Mouse (Mus musculus) brain, embryonic 14.5 days (tissue): ENCODE data around the gene Zfp563.

ENCODE experiments used
- CTCF ChIP-seq: fragments of 200-500 bp; IDR thresholded peaks from 2 replicates; pipeline ENCODE4 v1.5.1; 2012; ENCODE audit warnings: inconsistent platforms, mild to moderate bottlenecking, moderate library complexity, borderline replicate concordance; ENCODE audit not compliant: insufficient read depth, insufficient read length; ENCODE audit errors: extremely low read depth
- POLR2A ChIP-seq: fragments of 200-500 bp; IDR thresholded peaks from 2 replicates; pipeline ENCODE4 v1.6.1; 2012; ENCODE audit warnings: mild to moderate bottlenecking, inconsistent platforms, borderline replicate concordance; ENCODE audit not compliant: poor library complexity, insufficient read depth, insufficient read length, severe bottlenecking; ENCODE audit errors: extremely low read depth

DNA sequence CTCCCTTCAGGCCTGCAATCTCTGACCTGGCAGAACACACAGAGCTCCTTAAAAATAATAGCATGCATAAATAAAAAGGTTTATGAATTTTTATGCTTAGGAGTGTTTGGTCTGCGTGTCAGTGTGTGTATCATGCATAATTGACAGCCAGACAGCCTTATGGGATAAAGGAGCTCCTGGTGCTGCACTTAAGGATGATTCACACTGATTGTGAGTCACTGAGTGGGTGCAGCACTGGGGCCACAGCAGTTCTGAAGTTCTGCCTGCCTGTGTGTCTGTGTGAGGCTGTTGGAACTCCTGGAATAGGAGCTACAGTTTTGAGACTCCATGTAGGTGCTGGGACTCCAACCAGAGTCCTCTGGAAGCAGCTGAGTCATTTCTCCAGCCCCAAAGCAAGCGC is 37.1 kb downstream of the Zfp563 start:
- no peak for TF ChIP-seq POLR2A
- no peak for TF ChIP-seq CTCF
